Mouse (Mus musculus): Measurements from ENCODE around the gene Zfp936. TPM values are rescaled to one million over a fixed set of nuclear protein-coding genes. Genes with fewer than 3 reads are reported as not detected.

Gene Zfp936
- not detected for total RNA-seq (2023)

DNA sequence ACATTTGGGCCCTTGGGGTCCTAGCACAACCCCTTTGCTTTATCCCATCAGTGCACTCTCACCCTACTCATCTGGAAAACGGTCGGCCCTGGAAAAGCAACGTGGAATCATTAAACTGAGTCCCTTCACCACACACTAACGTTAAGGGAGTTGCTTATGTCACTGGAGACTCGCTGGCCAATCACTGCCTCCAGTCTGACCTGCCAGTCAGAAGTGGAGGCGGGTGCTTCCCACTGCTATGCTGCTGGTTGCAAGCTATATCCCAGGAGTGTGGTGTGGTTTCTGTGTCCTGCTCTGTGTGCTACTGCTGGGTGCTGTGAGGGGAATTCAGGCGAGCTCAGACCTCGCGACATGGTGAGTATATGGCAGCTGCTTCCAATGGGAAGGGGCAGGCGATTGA, at the start of gene Zfp936:
Gene Zfp936 (plus strand): TSS at position 301 of the 400 bp plus-strand sequence.

Other genes starting within 250 kb of the Zfp936 start
- gene Gm2381, start 247.0 kb upstream of the Zfp936 start, total RNA-seq (2023) = not detected
- gene Vmn2r63, start 180.4 kb upstream of the Zfp936 start, total RNA-seq (2023) = not detected
- not detected for gene Gm9268, start 95.5 kb upstream of the Zfp936 start, total RNA-seq (2023)
- gene Zfp715, start 199.1 kb downstream of the Zfp936 start, total RNA-seq (2023) = 27.4 TPM
- gene Siglecf, start 237.1 kb downstream of the Zfp936 start, total RNA-seq (2023) = 0.31 TPM